ENCODE assay signal across 9 mouse cellular contexts in the genomic region with DNA sequence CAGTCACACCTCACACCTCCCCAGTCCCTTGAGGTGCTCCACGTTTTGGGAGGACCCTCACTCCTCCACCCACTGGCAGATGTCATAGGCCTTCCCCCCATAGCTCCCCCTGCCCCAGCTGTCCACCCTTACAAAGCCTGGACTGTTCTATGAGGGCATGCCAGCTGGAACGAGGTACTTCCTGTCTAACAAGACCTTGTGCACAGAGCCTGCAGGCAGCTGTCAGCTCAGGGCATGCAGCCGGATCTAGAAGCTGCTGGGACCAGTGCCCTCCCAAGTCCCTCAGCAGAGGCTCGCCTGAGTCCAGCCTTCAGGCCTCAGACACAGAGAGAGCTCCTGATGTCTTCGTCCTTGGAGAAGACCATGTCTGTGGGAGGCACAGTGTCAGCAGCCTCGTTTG.
DNase-seq lines count a peak whose midpoint lies in the region; ATAC-seq lines count a peak whose summit lies in the region.
"Had no signal": no experiment of that assay in that cellular context is flagged by ENCODE, and none has a peak within 500 bp of the region (broad histone marks: within the 10 kb centered on the region; RNA-seq: fewer than 3 reads in every experiment).

No protein-coding gene starts in this region.

- no peaks in the 10 kb centered on the region for H3K4me1 ChIP-seq in hindbrain, embryonic 11.5 days (replicated peaks; ENCODE audit: control insufficient read depth, insufficient read depth, low read length)
- 0 out of 2 replicates have a peak, but pooled peaks cover 4% of the 10 kb centered on the region for H3K4me1 ChIP-seq in hindbrain, embryonic 13.5 days (replicated peaks)
- H3K4me1 ChIP-seq in embryonic facial prominence, embryonic 10.5 days, result peaks cover 16% of the 10 kb centered on the region
- H3K4me1 ChIP-seq in heart, embryonic 14.5 days (ENCODE audit: control insufficient read depth in 2 of 2, insufficient read depth in 2 of 2, low read length in 2 of 2), result peaks cover 0 to 6% of the 10 kb centered on the region in 2 experiments; a peak in 1 of 4 replicates
- H3K4me1 ChIP-seq in neural tube, embryonic 15.5 days, result no peaks in the 10 kb centered on the region; the same call in 1 of the 2 replicates

- no peak overlapping the region for H3K4me3 ChIP-seq in hindbrain, embryonic 11.5 days (ENCODE audit: low read depth, low read length)
- no peak overlapping the region for H3K4me3 ChIP-seq in hindbrain, embryonic 13.5 days
- H3K4me3 ChIP-seq in embryonic facial prominence, embryonic 10.5 days, result no peak overlapping the region
- H3K4me3 ChIP-seq in heart, embryonic 14.5 days (ENCODE audit: control insufficient read depth in 1 of 2, insufficient read depth in 1 of 2, low read depth in 1 of 2, low read length in 2 of 2), result no peak overlapping the region
- H3K4me3 ChIP-seq in neural tube, embryonic 15.5 days (replicated peaks), result no peak overlapping the region
- H3K4me3 ChIP-seq: megakaryocyte, embryonic 14.5 days had no signal

- WGBS in hindbrain, embryonic 11.5 days, result 66% methylated on average over 6 of the region's 6 CpGs
- WGBS in hindbrain, embryonic 13.5 days, result 54% methylated on average over 6 of the region's 6 CpGs
- WGBS in embryonic facial prominence, embryonic 10.5 days, result 41% methylated on average over 6 of the region's 6 CpGs
- 49% methylated on average over 6 of the region's 6 CpGs for WGBS in heart, embryonic 14.5 days
- 74% methylated on average over 6 of the region's 6 CpGs for WGBS in neural tube, embryonic 15.5 days

- no peak overlapping the region for H3K9ac ChIP-seq in hindbrain, embryonic 11.5 days (ENCODE audit: low read depth, low read length)
- H3K9ac ChIP-seq in hindbrain, embryonic 13.5 days, result no peak overlapping the region
- H3K9ac ChIP-seq in heart, embryonic 14.5 days (ENCODE audit: low read length), result no peak overlapping the region
- H3K9ac ChIP-seq in neural tube, embryonic 15.5 days (replicated peaks), result no peak overlapping the region

- H3K9me3 ChIP-seq in hindbrain, embryonic 11.5 days (ENCODE audit: control insufficient read depth, low read length), result no peaks in the 10 kb centered on the region
- H3K9me3 ChIP-seq in hindbrain, embryonic 13.5 days, result no peaks in the 10 kb centered on the region
- H3K9me3 ChIP-seq in embryonic facial prominence, embryonic 10.5 days, result no peaks in the 10 kb centered on the region
- no peaks in the 10 kb centered on the region for H3K9me3 ChIP-seq in heart, embryonic 14.5 days (ENCODE audit: control insufficient read depth, low read length)
- H3K9me3 ChIP-seq in neural tube, embryonic 15.5 days (replicated peaks), result no peaks in the 10 kb centered on the region
- H3K9me3 ChIP-seq: megakaryocyte, embryonic 14.5 days had no signal

- DNase-seq in hindbrain, embryonic 11.5 days (ENCODE audit: low spot score), result peak; percentile 6
- DNase-seq in embryonic facial prominence, embryonic 10.5 days (ENCODE audit: low spot score), result no peak
- peak; percentile 68 to 69 for DNase-seq in layer of hippocampus, postnatal 10 days (ENCODE audit: low spot score in 2 of 2)
- DNase-seq in telencephalon, adult 2 months (ENCODE audit: low read depth, low spot score), result peak; percentile 40
- DNase-seq in urinary bladder, adult 18-20 months (ENCODE audit: low spot score in 2 of 2), result no peak

- no peaks in the 10 kb centered on the region for H3K36me3 ChIP-seq in hindbrain, embryonic 11.5 days (ENCODE audit: control insufficient read depth, insufficient read depth, low read length)
- H3K36me3 ChIP-seq in hindbrain, embryonic 13.5 days, result no peaks in the 10 kb centered on the region
- H3K36me3 ChIP-seq in embryonic facial prominence, embryonic 10.5 days (replicated peaks), result no peaks in the 10 kb centered on the region
- no peaks in the 10 kb centered on the region for H3K36me3 ChIP-seq in heart, embryonic 14.5 days (ENCODE audit: control insufficient read depth, insufficient read depth, low read length)
- H3K36me3 ChIP-seq in neural tube, embryonic 15.5 days, result no peaks in the 10 kb centered on the region

- no peak overlapping the region for H3K4me2 ChIP-seq in hindbrain, embryonic 11.5 days (replicated peaks; ENCODE audit: low read depth, low read length)
- no peak overlapping the region for H3K4me2 ChIP-seq in hindbrain, embryonic 13.5 days
- no peak overlapping the region for H3K4me2 ChIP-seq in heart, embryonic 14.5 days (ENCODE audit: low read length)
- no peak overlapping the region for H3K4me2 ChIP-seq in neural tube, embryonic 15.5 days

- ATAC-seq in hindbrain, embryonic 11.5 days (ENCODE audit: low FRiP score), result no peak
- no peak for ATAC-seq in hindbrain, embryonic 13.5 days (ENCODE audit: low FRiP score)
- ATAC-seq in heart, embryonic 14.5 days (ENCODE audit: insufficient number of reproducible peaks, insufficient read depth, low FRiP score, low read depth), result peak; percentile 40
- ATAC-seq in neural tube, embryonic 15.5 days (ENCODE audit: low FRiP score), result no peak

- H3K27me3 ChIP-seq in hindbrain, embryonic 11.5 days (ENCODE audit: control insufficient read depth, insufficient read depth, low read length), result no peaks in the 10 kb centered on the region
- no peaks in the 10 kb centered on the region for H3K27me3 ChIP-seq in hindbrain, embryonic 13.5 days
- no peaks in the 10 kb centered on the region for H3K27me3 ChIP-seq in embryonic facial prominence, embryonic 10.5 days (replicated peaks; ENCODE audit: low read depth, poor library complexity, severe bottlenecking)
- H3K27me3 ChIP-seq in heart, embryonic 14.5 days (ENCODE audit: control insufficient read depth, insufficient read depth, low read length), result no peaks in the 10 kb centered on the region
- H3K27me3 ChIP-seq in neural tube, embryonic 15.5 days (replicated peaks), result no peaks in the 10 kb centered on the region

- H3K27ac ChIP-seq in hindbrain, embryonic 11.5 days (ENCODE audit: low read depth, low read length), result no peak overlapping the region
- H3K27ac ChIP-seq in hindbrain, embryonic 13.5 days, result no peak overlapping the region
- H3K27ac ChIP-seq in embryonic facial prominence, embryonic 10.5 days (replicated peaks), result peak overlapping the region; percentile 59
- H3K27ac ChIP-seq in heart, embryonic 14.5 days (replicated peaks in 1 of 2; ENCODE audit: control insufficient read depth in 1 of 2, insufficient read depth in 1 of 2, low read depth in 2 of 2, low read length in 2 of 2), result no peak overlapping the region
- H3K27ac ChIP-seq in neural tube, embryonic 15.5 days (replicated peaks), result no peak overlapping the region

Comparison
In these comparisons a context has a peak if more than half of its experiments do, and no peak if none do; other contexts are left out.
1. DNase-seq: peak in hindbrain, embryonic 11.5 days (single experiment), layer of hippocampus, postnatal 10 days (2 of 2) and telencephalon, adult 2 months (single experiment); none in embryonic facial prominence, embryonic 10.5 days (single experiment) and urinary bladder, adult 18-20 months (0 of 2).